In genomic region chr16:34894016-34894415, GRCm38 (mm10) we compare ENCODE assay signal across 19 mouse cellular contexts.
"Had no signal": no experiment of that assay in that cellular context is flagged by ENCODE, and none has a peak within 500 bp of the region (broad histone marks: within the 10 kb centered on the region; RNA-seq: fewer than 3 reads in every experiment).

No protein-coding gene starts in this region.

- H3K36me3 ChIP-seq: midbrain, embryonic 10.5 days; midbrain, embryonic 12.5 days; neural tube, embryonic 13.5 days; neural tube, embryonic 15.5 days had no signal

- DNase-seq: lung, adult 18-20 months; lung, embryonic 14.5 days; lung, postnatal 10 days; lung, postnatal 4 days; midbrain, embryonic 14.5 days; retina, postnatal 1 day; right cerebral cortex, adult 18-20 months; right cerebral cortex, postnatal 25 days; right cerebral cortex, postnatal 4 days; spleen, adult 18-20 months; thymus, adult 18-20 months; thymus, postnatal 14 days; thymus, postnatal 36 days had no signal

- H3K4me3 ChIP-seq: midbrain, embryonic 10.5 days; midbrain, embryonic 12.5 days; myocyte; neural tube, embryonic 13.5 days; neural tube, embryonic 15.5 days had no signal

- H3K4me1 ChIP-seq: midbrain, embryonic 10.5 days had no signal

- H3K9ac ChIP-seq: lung, embryonic 14.5 days; midbrain, embryonic 12.5 days; neural tube, embryonic 13.5 days; neural tube, embryonic 15.5 days had no signal

- H3K9me3 ChIP-seq: midbrain, embryonic 10.5 days; midbrain, embryonic 12.5 days; neural tube, embryonic 13.5 days; neural tube, embryonic 15.5 days had no signal

- H3K27me3 ChIP-seq: midbrain, embryonic 12.5 days; neural tube, embryonic 13.5 days; neural tube, embryonic 15.5 days had no signal

- ATAC-seq: midbrain, embryonic 16.5 days had no signal

- H3K4me2 ChIP-seq: lung, embryonic 14.5 days; midbrain, embryonic 12.5 days; neural tube, embryonic 13.5 days; neural tube, embryonic 15.5 days had no signal

- H3K27ac ChIP-seq: midbrain, embryonic 10.5 days; midbrain, embryonic 12.5 days; neural tube, embryonic 13.5 days; neural tube, embryonic 15.5 days had no signal
